ENCODE assay signal across 14 mouse cellular contexts in genomic region chr7:48895475-48895874, GRCm38 (mm10). TPM values are rescaled to one million over a fixed set of nuclear protein-coding genes. Genes with fewer than 3 reads are reported as not detected.
"Had no signal": no experiment of that assay in that cellular context is flagged by ENCODE, and none has a peak within 500 bp of the region (broad histone marks: within the 10 kb centered on the region; RNA-seq: fewer than 3 reads in every experiment).

No protein-coding gene starts in this region.

- H3K27ac ChIP-seq: left cerebral cortex, adult 2 months; limb, embryonic 10.5 days; liver, embryonic 15.5 days; midbrain, embryonic 15.5 days; neural tube, embryonic 12.5 days; stomach, postnatal 0 days had no signal

- H3K4me2 ChIP-seq: liver, embryonic 11.5 days; liver, embryonic 15.5 days; midbrain, embryonic 15.5 days; neural tube, embryonic 12.5 days had no signal

- H3K4me3 ChIP-seq: left cerebral cortex, adult 2 months; limb, embryonic 10.5 days; liver, embryonic 15.5 days; midbrain, embryonic 15.5 days; neural tube, embryonic 12.5 days had no signal

- H3K36me3 ChIP-seq: limb, embryonic 10.5 days; liver, embryonic 15.5 days; midbrain, embryonic 15.5 days; neural tube, embryonic 12.5 days had no signal

- H3K9me3 ChIP-seq: limb, embryonic 10.5 days; liver, embryonic 15.5 days; midbrain, embryonic 15.5 days; neural tube, embryonic 12.5 days had no signal

- H3K4me1 ChIP-seq: liver, embryonic 15.5 days had no signal

- ATAC-seq: lung, postnatal 0 days; midbrain, embryonic 15.5 days had no signal

- H3K9ac ChIP-seq: liver, embryonic 15.5 days; midbrain, embryonic 15.5 days; neural tube, embryonic 12.5 days had no signal

- DNase-seq: lung, adult 2 months; lung, postnatal 36 days; thymus, postnatal 4 days had no signal

- H3K27me3 ChIP-seq: neural tube, embryonic 12.5 days had no signal

RNA-seq across cellular contexts. Expression of gene Csrp3, which starts 47.6 kb away (rescaled TPM):
- total RNA-seq: layer of hippocampus, postnatal 25 days; left cerebral cortex, adult 2 months; left cerebral cortex, postnatal 14 days; neutrophil, adult 5-6 weeks had no signal
